Mouse (Mus musculus) cerebellum, postnatal 25 days (tissue): Measurements from ENCODE around the gene Prr9.

Experiments
- DNase-seq, 2 experiments: peaks; one replicate each; pipeline ENCODE4 v3.0.0; 2021; ENCODE audit warnings: mixed read lengths in 2 of 2

The Prr9 gene

DNA sequence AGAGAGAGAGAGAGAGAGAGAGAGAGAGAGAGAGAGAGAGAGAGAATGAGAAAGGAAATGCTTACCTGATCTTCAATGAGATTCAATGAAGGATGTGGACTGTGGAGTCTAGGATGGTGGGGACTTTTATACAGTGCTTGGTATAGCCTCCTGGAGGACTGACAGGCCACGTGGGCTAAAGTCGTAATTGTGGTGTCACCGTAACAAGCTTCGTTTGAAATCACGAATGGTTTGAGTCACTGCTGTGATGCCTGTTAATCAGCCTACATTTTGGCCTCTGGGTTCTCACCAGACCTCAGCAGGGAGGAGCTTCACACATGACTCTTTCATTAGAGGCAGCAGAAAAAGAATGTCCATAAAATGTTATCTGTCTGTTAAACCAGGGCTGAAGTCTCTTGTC is at the start of gene Prr9:
Gene Prr9, minus strand, starts transcription at position 101 of the 400 bp plus-strand sequence.
- no peak for DNase-seq

- DNase-seq: no peak
Observed at GRCm38 (mm10) chr3:92169847-92170246, 46.1 kb upstream of the Prr9 start.

- DNase-seq: peak in 1 of 2 experiments; percentile 35
Observed at GRCm38 (mm10) chr3:92153322-92153721, 29.6 kb upstream of the Prr9 start.

GRCm38 (mm10) chr3:92150631-92151277 is 27.0 kb upstream of the Prr9 start:
- DNase-seq: peak; percentile 7 to 47

GRCm38 (mm10) chr3:92147913-92148312 is 24.2 kb upstream of the Prr9 start:
- DNase-seq: no peak

DNA sequence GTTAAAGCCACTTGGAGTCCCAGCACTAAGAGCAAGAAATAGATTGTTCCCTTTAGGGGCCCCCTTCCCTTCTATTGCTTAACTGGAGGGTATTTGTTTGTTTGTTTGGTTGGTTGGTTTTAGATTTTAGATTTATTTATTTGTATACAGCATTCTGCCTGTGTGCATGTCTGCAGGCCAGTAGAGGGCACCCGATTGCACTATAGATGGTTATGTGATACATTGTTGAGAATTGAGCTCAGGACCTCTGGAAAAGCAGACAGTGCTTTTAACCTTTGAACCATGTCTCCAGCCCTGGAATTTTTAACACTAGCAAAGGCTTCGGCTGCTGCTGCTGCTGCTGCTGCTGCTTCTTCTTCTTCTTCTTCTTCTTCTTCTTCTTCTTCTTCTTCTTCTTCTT is 23.7 kb upstream of the Prr9 start:
- no peak for DNase-seq

DNA sequence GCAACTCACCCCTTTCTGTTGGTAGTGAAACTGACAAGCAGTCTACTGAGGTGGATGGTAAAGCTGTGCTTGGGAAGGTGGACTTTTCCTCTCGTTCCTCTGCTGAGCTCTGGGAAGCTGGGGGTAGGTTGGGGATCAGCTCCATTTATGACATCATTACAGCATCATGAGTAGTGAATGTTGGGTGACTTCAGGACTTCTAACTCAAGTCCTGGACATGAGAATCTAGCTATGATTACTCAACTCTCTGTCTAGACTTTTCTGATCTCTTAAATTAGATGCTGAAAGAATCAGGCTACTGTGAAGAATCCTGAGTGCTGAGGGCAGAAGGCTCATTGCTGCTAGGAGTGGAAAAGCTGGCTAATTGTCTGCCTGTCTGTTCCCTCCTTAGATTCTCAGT is 18.9 kb upstream of the Prr9 start, which contains the start of gene Lelp1:
Gene Lelp1, minus strand, starts transcription at position 101 of the 400 bp plus-strand sequence.
- no peak for DNase-seq

GRCm38 (mm10) chr3:92120902-92121301 is 2.8 kb downstream of the Prr9 start:
- no peak for DNase-seq

GRCm38 (mm10) chr3:92117930-92118329 is 5.8 kb downstream of the Prr9 start:
- DNase-seq: no peak

DNA sequence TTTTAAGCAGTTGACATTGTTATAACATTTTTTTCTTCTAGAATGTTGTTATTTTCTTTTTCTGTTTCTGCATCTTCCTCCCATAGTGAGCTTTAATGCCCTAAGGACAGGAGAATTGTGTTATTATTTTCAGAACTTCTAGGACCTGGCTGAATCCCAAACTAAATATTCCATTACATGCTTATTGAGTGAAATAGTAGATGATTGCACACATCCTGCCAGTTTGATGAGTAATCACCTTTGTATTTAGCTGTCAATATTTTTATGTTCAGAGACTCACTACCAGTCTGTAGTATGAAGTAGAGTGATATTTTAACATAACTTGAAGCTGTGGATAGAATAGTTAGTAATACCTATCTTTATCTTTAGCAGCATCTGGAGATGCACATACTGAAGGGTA is 12.2 kb downstream of the Prr9 start:
- no peak for DNase-seq

DNA sequence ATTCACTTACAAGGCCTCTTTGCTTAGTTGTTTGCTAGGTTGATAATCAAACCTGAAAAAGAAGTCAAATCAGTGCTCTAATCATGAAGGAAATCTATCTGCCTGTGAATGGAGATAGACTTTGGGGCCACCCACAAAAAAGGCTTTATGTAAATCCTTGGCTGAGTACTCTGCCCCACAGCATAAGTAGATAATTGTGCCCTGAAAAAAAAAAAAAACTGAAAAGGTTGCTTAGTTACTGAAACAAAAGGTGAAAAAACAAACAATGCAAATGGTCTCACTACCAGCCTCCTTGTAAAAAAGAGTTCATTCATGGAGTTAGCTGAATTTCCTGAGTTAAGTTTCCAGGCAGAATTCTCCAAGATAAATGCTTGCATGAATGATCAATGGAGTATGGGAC is 13.0 kb downstream of the Prr9 start:
- no peak for DNase-seq

- DNase-seq: peak in 1 of 2 experiments; percentile 12
Observed at GRCm38 (mm10) chr3:92106582-92106981, 17.2 kb downstream of the Prr9 start.

GRCm38 (mm10) chr3:92083042-92083441 is 40.7 kb downstream of the Prr9 start, which contains the start of gene Lor:
TSS of gene Lor (minus strand) at chr3:92083142.
- no peak for DNase-seq

DNA sequence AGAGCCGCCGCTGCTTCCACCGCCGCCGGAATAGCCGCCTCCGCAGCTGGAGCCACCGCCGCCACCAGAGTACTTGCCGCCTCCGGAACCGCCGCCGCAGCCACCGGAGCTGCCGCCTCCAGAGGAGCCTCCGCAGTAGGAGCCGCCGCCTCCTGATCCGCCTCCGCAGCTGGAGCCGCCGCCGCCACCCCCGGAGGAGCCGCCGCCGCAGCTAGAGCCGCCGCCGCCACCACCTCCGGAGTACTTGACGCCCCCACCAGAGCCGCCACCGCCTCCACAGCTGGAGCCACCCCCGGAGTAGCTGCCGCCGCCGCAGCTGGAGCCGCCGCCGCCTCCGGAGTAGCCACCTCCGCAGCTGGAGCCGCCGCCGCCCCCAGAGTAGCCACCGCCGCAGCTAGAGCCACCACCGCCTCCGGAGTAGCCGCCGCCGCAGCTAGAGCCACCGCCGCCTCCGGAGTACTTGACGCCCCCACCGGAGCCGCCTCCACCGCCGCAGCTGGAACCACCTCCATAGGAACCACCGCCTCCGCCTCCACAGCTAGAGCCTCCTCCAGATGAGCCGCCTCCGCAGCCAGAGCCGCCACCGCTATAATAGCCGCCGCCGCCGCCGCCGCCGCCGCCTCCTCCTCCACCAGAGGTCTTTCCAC is 42.3 kb downstream of the Prr9 start:
- peak; percentile 10 to 32 for DNase-seq

- DNase-seq: peak; percentile 15 to 18
Observed at GRCm38 (mm10) chr3:92080462-92081284, 43.1 kb downstream of the Prr9 start.
